Mouse (Mus musculus) ES-Bruce4 (cell line): Measurements from ENCODE around the gene Crygc.

ENCODE experiments used
- CTCF ChIP-seq: IDR thresholded peaks from one replicate; pipeline ENCODE4 v1.8.1; 2011; ENCODE audit warnings: low read depth, low read length
- POLR2A ChIP-seq: IDR thresholded peaks from one replicate; pipeline ENCODE4 v1.8.1; 2011; ENCODE audit warnings: low read length; ENCODE audit not compliant: insufficient read depth

DNA sequence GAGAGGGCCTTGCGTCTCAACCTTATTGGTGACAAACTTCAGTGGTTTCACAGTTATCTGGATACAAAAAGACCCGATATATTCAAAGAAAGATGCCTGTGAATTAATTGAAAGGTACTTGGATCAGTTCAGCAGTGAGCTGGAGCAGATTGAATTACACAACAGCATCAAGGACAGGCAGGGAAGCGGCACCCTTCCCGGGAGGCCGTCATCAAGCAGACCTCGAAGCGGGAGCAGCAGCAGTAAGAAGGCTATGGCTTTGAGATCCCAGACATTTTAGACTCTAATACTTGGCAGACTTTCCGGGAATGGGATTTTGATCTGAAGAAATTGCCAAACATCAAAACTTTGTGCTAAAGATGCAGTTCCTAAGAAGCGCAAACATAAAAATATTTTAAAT, 45.3 kb downstream of the Crygc start:
- no peak for TF ChIP-seq POLR2A
- TF ChIP-seq CTCF, result no peak
